Mouse (Mus musculus) myocyte (in vitro differentiated cells): ENCODE results near the gene Srxn1. TPM values are rescaled to one million over a fixed set of nuclear protein-coding genes. Genes with fewer than 3 reads are reported as not detected.

Source experiments
- H3K27me3 ChIP-seq: one replicate; pipeline ENCODE4 v1.6.1; 2011; ENCODE audit not compliant: control insufficient read depth, insufficient read depth, insufficient read length
- H3K36me3 ChIP-seq: one replicate; pipeline ENCODE4 v1.6.1; 2011; ENCODE audit not compliant: control insufficient read depth, insufficient read depth
- H3K4me2 ChIP-seq: one replicate; pipeline ENCODE4 v1.6.1; 2011; ENCODE audit warnings: low read depth, control low read depth
- H3K4me3 ChIP-seq: one replicate; pipeline ENCODE4 v1.5.1; 2011; ENCODE audit warnings: mild to moderate bottlenecking, control low read depth, moderate library complexity
- H3K79me2 ChIP-seq: one replicate; pipeline ENCODE4 v1.6.1; 2011; ENCODE audit not compliant: control insufficient read depth, insufficient read depth
- H3ac ChIP-seq: one replicate; pipeline ENCODE4 v1.6.1; 2011; ENCODE audit not compliant: control insufficient read depth, insufficient read length
- CEBPB ChIP-seq: IDR thresholded peaks from 2 replicates; pipeline ENCODE4 v1.6.1; 2011; ENCODE audit warnings: mild to moderate bottlenecking, moderate library complexity; ENCODE audit not compliant: poor library complexity, insufficient read depth, severe bottlenecking
- E2F4 ChIP-seq: IDR thresholded peaks from one replicate; pipeline ENCODE4 v1.6.1; 2011; ENCODE audit warnings: mild to moderate bottlenecking, control low read depth, moderate library complexity; ENCODE audit not compliant: insufficient read depth
- MAX ChIP-seq: IDR thresholded peaks from one replicate; pipeline ENCODE4 v1.6.1; 2011; ENCODE audit warnings: low read depth, mild to moderate bottlenecking, control low read depth
- MYOD1 ChIP-seq, 3 experiments: IDR thresholded peaks; one replicate each; pipeline ENCODE4 v1.6.1; 2011; ENCODE audit warnings: control low read depth in 2 of 3, low read depth in 2 of 3, mild to moderate bottlenecking in 2 of 3, moderate library complexity in 1 of 3; ENCODE audit not compliant: insufficient read length in 2 of 3, control insufficient read depth in 1 of 3
- MYOG ChIP-seq, 3 experiments: IDR thresholded peaks; one replicate each; pipeline ENCODE4 v1.6.1; 2011; ENCODE audit warnings: control low read depth in 2 of 3, low read depth in 2 of 3, mild to moderate bottlenecking in 2 of 3; ENCODE audit not compliant: insufficient read length in 2 of 3, control insufficient read depth in 1 of 3, insufficient read depth in 1 of 3
- POLR2A ChIP-seq: IDR thresholded peaks from one replicate; pipeline ENCODE4 v1.6.1; 2011; ENCODE audit warnings: low read depth, mild to moderate bottlenecking, control low read depth, moderate library complexity; ENCODE audit not compliant: insufficient read length
- POLR2AphosphoS2 ChIP-seq: IDR thresholded peaks from one replicate; pipeline ENCODE4 v1.6.1; 2011; ENCODE audit warnings: low read depth, control low read depth; ENCODE audit not compliant: insufficient read length
- REST ChIP-seq: IDR thresholded peaks from one replicate; pipeline ENCODE4 v1.6.1; 2011; ENCODE audit warnings: mild to moderate bottlenecking, control low read depth, moderate library complexity; ENCODE audit not compliant: insufficient read depth, insufficient read length
- SRF ChIP-seq: IDR thresholded peaks from one replicate; pipeline ENCODE4 v1.6.1; 2011; ENCODE audit warnings: low read depth; ENCODE audit not compliant: control insufficient read depth, insufficient read length
- TCF12 ChIP-seq: IDR thresholded peaks from one replicate; pipeline ENCODE4 v1.6.1; 2011; ENCODE audit warnings: mild to moderate bottlenecking, control low read depth; ENCODE audit not compliant: poor library complexity, insufficient read depth, severe bottlenecking
- TCF3 ChIP-seq: IDR thresholded peaks from one replicate; pipeline ENCODE4 v1.6.1; 2011; ENCODE audit warnings: low read depth, control low read depth; ENCODE audit not compliant: insufficient read length
- USF1 ChIP-seq: IDR thresholded peaks from one replicate; pipeline ENCODE4 v1.6.1; 2011; ENCODE audit warnings: low read depth, mild to moderate bottlenecking, control low read depth, moderate library complexity
- polyA plus RNA-seq: library from polyadenylated mRNA; unstranded; fragments of >200 nt; fragmentation: generic; extraction: Trizol; gene quantifications from one replicate; pipeline ENCODE4 v1.2.1, GENCODE M21; 2012; ENCODE audit warnings: missing spikeins

Gene Srxn1
- polyA plus RNA-seq, 1 experiment = 21.7 TPM

- Histone ChIP-seq H3K36me3 (no peaks in the 10 kb centered on the region), H3K4me2 (no peak overlapping the region), H3K79me2 (no peaks in the 10 kb centered on the region), H3ac (no peak overlapping the region), H3K4me3 (no peak overlapping the region), H3K27me3 (peaks cover 40% of the 10 kb centered on the region)
- TF ChIP-seq MYOD1 (IDR thresholded peaks at IDR 0.05; ENCODE audit: control insufficient read depth in 1 of 3, insufficient read length in 2 of 3, low read depth in 2 of 3) = no peak
- TF ChIP-seq REST = no peak
- no peak for TF ChIP-seq MAX
- TF ChIP-seq E2F4 = no peak
- TF ChIP-seq POLR2A = no peak
- TF ChIP-seq USF1 = no peak
- no peak for TF ChIP-seq SRF
- no peak for TF ChIP-seq CEBPB
- TF ChIP-seq POLR2AphosphoS2 = no peak
- no peak for TF ChIP-seq TCF3
Measured at GRCm38 (mm10) chr2:152082456-152083285, 22.6 kb upstream of the Srxn1 start.

- Histone ChIP-seq H3K27me3 (peaks cover 44% of the 10 kb centered on the region), H3K79me2 (no peaks in the 10 kb centered on the region), H3K36me3 (no peaks in the 10 kb centered on the region), H3K4me3 (no peak overlapping the region), H3ac (no peak overlapping the region), H3K4me2 (no peak overlapping the region)
- no peak for TF ChIP-seq USF1
- TF ChIP-seq POLR2A = no peak
- no peak for TF ChIP-seq TCF3
- no peak for TF ChIP-seq MYOD1 (IDR thresholded peaks at IDR 0.05; ENCODE audit: control insufficient read depth in 1 of 3, insufficient read length in 2 of 3, low read depth in 2 of 3)
- TF ChIP-seq TCF12 = no peak
- no peak for TF ChIP-seq E2F4
Measured at GRCm38 (mm10) chr2:152083411-152083810, 21.9 kb upstream of the Srxn1 start.

- Histone ChIP-seq H3K4me2 (no peak overlapping the region), H3K4me3 (no peak overlapping the region), H3K27me3 (peaks cover 39% of the 10 kb centered on the region), H3K79me2 (no peaks in the 10 kb centered on the region), H3ac (no peak overlapping the region), H3K36me3 (no peaks in the 10 kb centered on the region)
- TF ChIP-seq USF1 (no peak), POLR2A (no peak), CEBPB (no peak), MYOD1 (IDR thresholded peaks at IDR 0.05; ENCODE audit: control insufficient read depth in 1 of 3, insufficient read length in 2 of 3, low read depth in 2 of 3) (no peak), TCF12 (no peak), TCF3 (no peak), E2F4 (no peak)
Measured at GRCm38 (mm10) chr2:152084298-152084697, 21.0 kb upstream of the Srxn1 start.

GRCm38 (mm10) chr2:152085414-152085813 lies 19.9 kb upstream of the Srxn1 start:
- H3K27me3 ChIP-seq = peaks cover 32% of the 10 kb centered on the region

GRCm38 (mm10) chr2:152086451-152086850 lies 18.9 kb upstream of the Srxn1 start:
- Histone ChIP-seq H3ac (no peak overlapping the region), H3K79me2 (no peaks in the 10 kb centered on the region), H3K4me2 (no peak overlapping the region), H3K36me3 (no peaks in the 10 kb centered on the region), H3K4me3 (no peak overlapping the region), H3K27me3 (peaks cover 25% of the 10 kb centered on the region)
- TF ChIP-seq POLR2A = no peak
- TF ChIP-seq E2F4 = no peak
- no peak for TF ChIP-seq REST
- no peak for TF ChIP-seq POLR2AphosphoS2
- no peak for TF ChIP-seq MAX
- TF ChIP-seq MYOG (IDR thresholded peaks at IDR 0.05; ENCODE audit: control insufficient read depth in 1 of 3, insufficient read depth in 1 of 3, insufficient read length in 2 of 3, low read depth in 2 of 3) = no peak
- TF ChIP-seq CEBPB = no peak
- TF ChIP-seq TCF3 = no peak
- no peak for TF ChIP-seq TCF12
- no peak for TF ChIP-seq SRF
- TF ChIP-seq MYOD1 (IDR thresholded peaks at IDR 0.05; ENCODE audit: control insufficient read depth in 1 of 3, insufficient read length in 2 of 3, low read depth in 2 of 3) = no peak

More at GRCm38 (mm10) chr2:152085414-152085813, 19.9 kb upstream of the Srxn1 start:
- H3K4me3 ChIP-seq = no peak overlapping the region
- H3K36me3 ChIP-seq = no peaks in the 10 kb centered on the region
- no peaks in the 10 kb centered on the region for H3K79me2 ChIP-seq
- TF ChIP-seq TCF3 (no peak), REST (no peak), MAX (no peak), USF1 (no peak), E2F4 (no peak), POLR2AphosphoS2 (no peak)
- no peak overlapping the region for H3ac ChIP-seq
- H3K4me2 ChIP-seq = no peak overlapping the region
